Mouse (Mus musculus) stomach, postnatal 0 days (tissue): ENCODE results near the gene Sgk1. TPM values are rescaled to one million over a fixed set of nuclear protein-coding genes. Genes with fewer than 3 reads are reported as not detected.
A peak's percentile ranks its signal among the peaks of the same experiment; 100 is the strongest.

ENCODE experiments used
- ATAC-seq: fragments of 200-750 bp; cut with Nextera tagmentation; 2 replicates; pipeline ENCODE4 v1.8.0; 2017; ENCODE audit not compliant: low FRiP score, low TSS enrichment
- DNase-seq: peaks from one replicate; pipeline ENCODE4 v3.0.0-alpha.2; 2016; ENCODE audit warnings: low spot score
- H3K27ac ChIP-seq: fragments of 300-500 bp; sonication (generic); replicated peaks from 2 replicates; pipeline ENCODE4 v1.5.1; 2014; ENCODE audit warnings: mild to moderate bottlenecking, control low read depth
- H3K27me3 ChIP-seq: fragments of 300-500 bp; sonication (generic); 2 replicates; pipeline ENCODE4 v1.6.1; 2014; ENCODE audit warnings: low read length; ENCODE audit not compliant: control insufficient read depth, insufficient read depth
- H3K36me3 ChIP-seq: fragments of 300-500 bp; sonication (generic); 2 replicates; pipeline ENCODE4 v1.6.1; 2014; ENCODE audit warnings: low read length, mixed read lengths; ENCODE audit not compliant: control insufficient read depth, insufficient read depth
- H3K4me1 ChIP-seq: fragments of 300-500 bp; sonication (generic); replicated peaks from 2 replicates; pipeline ENCODE4 v1.6.1; 2014; ENCODE audit warnings: antibody characterized with exemption; ENCODE audit not compliant: control insufficient read depth, insufficient read depth
- H3K4me2 ChIP-seq: fragments of 300-500 bp; sonication (generic); replicated peaks from 2 replicates; pipeline ENCODE4 v1.6.1; 2014; ENCODE audit warnings: low read depth, mild to moderate bottlenecking, control low read depth, moderate library complexity
- H3K4me3 ChIP-seq: fragments of 300-500 bp; sonication (generic); 2 replicates; pipeline ENCODE4 v1.5.1; 2014; ENCODE audit warnings: low read depth, low read length, control low read depth
- H3K9ac ChIP-seq: fragments of 300-500 bp; sonication (generic); 2 replicates; pipeline ENCODE4 v1.6.1; 2014; ENCODE audit warnings: mild to moderate bottlenecking, low read length, control low read depth, mixed read lengths
- H3K9me3 ChIP-seq: fragments of 300-500 bp; sonication (generic); 2 replicates; pipeline ENCODE4 v1.6.1; 2016; ENCODE audit warnings: low read length; ENCODE audit not compliant: control insufficient read depth
- CTCF ChIP-seq: IDR thresholded peaks from 2 replicates; pipeline ENCODE4 v1.5.1; 2016; ENCODE audit warnings: antibody characterized with exemption, low read depth, mild to moderate bottlenecking, moderate library complexity
- EP300 ChIP-seq: optimal IDR thresholded peaks from 2 replicates; pipeline ENCODE3; 2016; ENCODE audit warnings: antibody characterized with exemption
- WGBS: fragments of 180-500 bp; shearing (Covaris S2); extraction: QIAGEN DNeasy Blood & Tissue Kit; methylation state at CpG from one replicate; pipeline ENCODE4 v1.1.7; 2014; 5-methylcytosine and 5-hydroxymethylcytosine counted together
- polyA plus RNA-seq: library from polyadenylated mRNA; unstranded; fragments of >200 nt; fragmentation: Nextera tagmentation; extraction: Ambion mirVana; gene quantifications from 2 replicates; pipeline ENCODE4 v1.2.1, GENCODE M21; 2015

Gene Sgk1
- polyA plus RNA-seq, 1 experiment from 2014 or later: 60.0 TPM

DNA sequence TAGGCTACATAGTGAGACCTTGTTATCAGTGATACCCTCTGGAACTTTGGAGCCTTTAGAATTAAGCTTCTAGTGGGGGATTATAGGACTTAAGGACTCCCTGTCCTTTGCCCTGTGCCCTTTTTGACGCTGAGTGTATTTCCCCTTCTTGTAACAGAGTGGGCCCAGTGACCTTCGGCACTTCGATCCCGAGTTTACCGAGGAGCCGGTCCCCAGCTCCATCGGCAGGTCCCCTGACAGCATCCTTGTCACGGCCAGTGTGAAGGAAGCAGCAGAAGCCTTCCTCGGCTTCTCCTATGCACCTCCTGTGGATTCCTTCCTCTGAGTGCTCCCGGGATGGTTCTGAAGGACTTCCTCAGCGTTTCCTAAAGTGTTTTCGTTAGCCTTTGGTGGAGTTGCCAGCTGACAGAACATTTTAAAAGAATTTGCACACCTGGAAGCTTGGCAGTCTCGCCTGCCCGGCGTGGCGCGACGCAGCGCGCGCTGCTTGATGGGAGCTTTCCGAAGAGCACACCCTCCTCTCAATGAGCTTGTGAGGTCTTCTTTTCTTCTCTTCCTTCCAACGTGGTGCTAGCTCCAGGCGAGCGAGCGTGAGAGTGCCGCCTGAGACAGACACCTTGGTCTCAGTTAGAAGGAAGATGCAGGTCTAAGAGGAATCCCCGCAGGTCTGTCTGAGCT is 116.7 kb downstream of the Sgk1 start:
- H3K27ac ChIP-seq: no peak overlapping the region
- no peak for DNase-seq
- H3K4me3 ChIP-seq: peak overlapping the region; percentile 28
- H3K36me3 ChIP-seq: peaks cover 21% of the 10 kb centered on the region; the same call in 1 of the 2 replicates
- no peak for ATAC-seq
- peak overlapping the region; percentile 38 for H3K4me2 ChIP-seq
- no peaks in the 10 kb centered on the region for H3K27me3 ChIP-seq
- no peak overlapping the region for H3K9ac ChIP-seq
- no peaks in the 10 kb centered on the region for H3K4me1 ChIP-seq
- TF ChIP-seq EP300: no peak
- no peak for TF ChIP-seq CTCF
- no peaks in the 10 kb centered on the region for H3K9me3 ChIP-seq
- 81% methylated on average over 28 of the region's 28 CpGs for WGBS

GRCm38 (mm10) chr10:22000491-22001306 is 118.7 kb downstream of the Sgk1 start:
- WGBS: 60% methylated on average over 10 of the region's 10 CpGs
- peaks cover 21% of the 10 kb centered on the region; the same call in 1 of the 2 replicates for H3K36me3 ChIP-seq
- ATAC-seq: peak; percentile 40
- no peak overlapping the region for H3K27ac ChIP-seq
- no peaks in the 10 kb centered on the region for H3K27me3 ChIP-seq
- TF ChIP-seq CTCF (no peak), EP300 (no peak)
- no peak overlapping the region for H3K9ac ChIP-seq
- no peak overlapping the region for H3K4me2 ChIP-seq
- no peak overlapping the region for H3K4me3 ChIP-seq
- no peaks in the 10 kb centered on the region for H3K9me3 ChIP-seq
- DNase-seq: no peak
- H3K4me1 ChIP-seq: no peaks in the 10 kb centered on the region

DNA sequence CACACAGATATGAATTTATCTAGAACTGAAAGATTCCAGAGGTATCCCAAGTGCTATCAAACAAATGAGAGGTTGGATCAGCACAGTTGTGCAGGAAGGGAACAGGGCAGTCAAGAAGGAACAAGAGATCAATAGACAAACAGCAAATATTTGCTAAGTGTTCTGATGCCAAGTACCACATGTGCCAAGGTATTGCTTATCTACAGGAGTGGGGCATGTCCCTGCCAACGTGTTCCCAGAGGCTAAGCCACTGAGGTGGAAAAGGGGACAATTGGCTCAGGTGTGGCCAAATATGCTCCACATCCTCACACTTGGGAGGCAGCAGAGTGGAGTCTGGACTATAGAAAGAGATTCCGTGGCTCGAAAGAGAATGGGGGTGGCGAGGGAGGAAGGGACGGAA is 119.6 kb downstream of the Sgk1 start:
- H3K27ac ChIP-seq: no peak overlapping the region
- ATAC-seq: peak; percentile 59
- H3K4me3 ChIP-seq: no peak overlapping the region
- TF ChIP-seq CTCF: no peak
- TF ChIP-seq EP300: no peak
- no peaks in the 10 kb centered on the region for H3K4me1 ChIP-seq
- WGBS: 60% methylated on average over 5 of the region's 5 CpGs
- no peaks in the 10 kb centered on the region for H3K27me3 ChIP-seq
- no peak overlapping the region for H3K9ac ChIP-seq
- peaks cover 14% of the 10 kb centered on the region; the same call in 1 of the 2 replicates for H3K36me3 ChIP-seq
- H3K4me2 ChIP-seq: no peak overlapping the region
- no peaks in the 10 kb centered on the region for H3K9me3 ChIP-seq
- DNase-seq: peak; percentile 52

- DNase-seq: no peak
- no peaks in the 10 kb centered on the region for H3K4me1 ChIP-seq
- ATAC-seq: no peak
- 70% methylated on average over 5 of the region's 5 CpGs for WGBS
- H3K27me3 ChIP-seq: no peaks in the 10 kb centered on the region
- no peaks in the 10 kb centered on the region for H3K9me3 ChIP-seq
- no peak for TF ChIP-seq CTCF
- no peak for TF ChIP-seq EP300
- no peak overlapping the region for H3K4me2 ChIP-seq
- H3K27ac ChIP-seq: no peak overlapping the region
- H3K9ac ChIP-seq: no peak overlapping the region
- H3K36me3 ChIP-seq: no peaks in the 10 kb centered on the region
- no peak overlapping the region for H3K4me3 ChIP-seq
Observed at GRCm38 (mm10) chr10:22004763-22005162, 122.8 kb downstream of the Sgk1 start.

DNA sequence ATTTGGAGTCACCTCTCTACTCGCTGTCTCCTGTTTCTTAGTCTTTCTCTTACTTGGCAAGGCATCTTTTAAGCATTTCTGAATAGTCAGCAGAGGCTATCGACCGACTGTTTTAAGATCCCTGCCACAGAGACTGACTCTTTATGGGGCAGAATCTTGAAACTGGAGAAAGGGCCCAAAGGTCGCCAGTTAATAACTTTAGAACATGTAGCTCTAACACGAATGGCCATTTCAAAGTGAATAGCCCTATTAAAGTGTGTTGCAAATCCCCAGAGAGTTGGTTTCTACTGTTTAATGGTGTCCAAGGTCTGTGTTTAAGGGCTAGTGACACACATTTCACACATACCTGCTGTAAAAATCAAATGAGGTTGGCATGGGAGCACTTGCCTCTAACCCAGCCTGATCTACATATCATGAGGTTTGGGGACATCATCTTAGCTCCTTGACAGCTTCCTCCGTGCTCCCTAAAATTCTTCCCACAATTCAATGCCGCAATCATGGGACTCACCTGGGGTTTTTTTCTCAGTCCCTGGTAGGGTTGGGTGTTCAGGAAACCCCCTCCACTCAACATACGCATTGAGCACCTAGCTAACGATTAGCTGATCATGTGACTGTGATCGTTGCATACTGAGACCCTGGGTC is 125.3 kb downstream of the Sgk1 start:
- 84% methylated on average over 10 of the region's 10 CpGs for WGBS
- TF ChIP-seq EP300: no peak
- no peak for TF ChIP-seq CTCF
- no peaks in the 10 kb centered on the region for H3K27me3 ChIP-seq
- H3K4me1 ChIP-seq: no peaks in the 10 kb centered on the region
- H3K4me2 ChIP-seq: no peak overlapping the region
- H3K9ac ChIP-seq: no peak overlapping the region
- H3K9me3 ChIP-seq: no peaks in the 10 kb centered on the region
- no peaks in the 10 kb centered on the region for H3K36me3 ChIP-seq
- DNase-seq: no peak
- no peak overlapping the region for H3K27ac ChIP-seq
- H3K4me3 ChIP-seq: no peak overlapping the region
- ATAC-seq: no peak

DNA sequence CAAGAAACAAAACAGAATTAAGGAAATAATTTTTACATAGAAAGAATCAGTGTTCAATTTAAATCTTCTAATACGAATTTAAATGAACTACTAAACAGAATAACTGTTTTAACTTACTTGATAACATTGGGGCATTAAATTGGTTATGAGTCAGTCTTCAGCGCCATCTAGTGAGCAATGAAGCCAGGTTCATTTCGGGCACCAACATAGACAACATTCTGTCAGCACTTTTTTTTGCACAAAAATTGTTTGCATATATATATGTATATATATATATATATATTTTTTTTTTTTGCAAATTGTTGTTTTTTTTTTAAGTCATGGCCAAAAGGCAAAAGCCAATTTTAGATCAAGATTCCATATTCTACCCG is 125.8 kb downstream of the Sgk1 start:
- Histone ChIP-seq H3K4me1 (no peaks in the 10 kb centered on the region), H3K4me2 (no peak overlapping the region), H3K9ac (no peak overlapping the region), H3K4me3 (no peak overlapping the region), H3K27me3 (no peaks in the 10 kb centered on the region), H3K27ac (no peak overlapping the region), H3K9me3 (no peaks in the 10 kb centered on the region), H3K36me3 (no peaks in the 10 kb centered on the region)
- TF ChIP-seq EP300: no peak
- peak; percentile 79 for TF ChIP-seq CTCF
- DNase-seq (peak; percentile 41), ATAC-seq (no peak)
- WGBS: 35% methylated on average over 4 of the region's 4 CpGs
